Mouse (Mus musculus): Measurements from ENCODE around the gene Vmn1r81.

The Vmn1r81 gene

GRCm38 (mm10) chr7:12268169-12268568 lies at the start of gene Vmn1r81:
Gene Vmn1r81, minus strand, starts transcription at chr7:12268269.
- DNase-seq, result no peak

GRCm38 (mm10) chr7:12300130-12300529 lies 32.1 kb upstream of the Vmn1r81 start, which contains the start of gene Vmn1r82:
Gene Vmn1r82, plus strand, starts transcription at chr7:12300430.
- no peak for DNase-seq

GRCm38 (mm10) chr7:12204141-12204540 lies 63.9 kb downstream of the Vmn1r81 start:
- no peak for DNase-seq

Measured in lung, postnatal 36 days (tissue).